Mouse (Mus musculus) cerebellum, adult 2 months (tissue): ENCODE data around the gene Usp49. TPM values are rescaled to one million over a fixed set of nuclear protein-coding genes. Genes with fewer than 3 reads are reported as not detected.

Source experiments
- DNase-seq, 2 experiments: peaks; one replicate each; pipeline ENCODE4 v3.0.0; 2021
- H3K27ac ChIP-seq: fragments of 200-500 bp; 2 replicates; pipeline ENCODE4 v1.5.1; 2012; ENCODE audit warnings: low read length, control low read depth, inconsistent platforms; ENCODE audit not compliant: insufficient read depth
- H3K27me3 ChIP-seq: fragments of 200-500 bp; 2 replicates; pipeline ENCODE4 v1.6.1; 2012; ENCODE audit warnings: inconsistent platforms, mild to moderate bottlenecking, low read length, moderate library complexity; ENCODE audit not compliant: control insufficient read depth, insufficient read depth
- H3K4me1 ChIP-seq: fragments of 200-500 bp; 2 replicates; pipeline ENCODE4 v1.6.1; 2011; ENCODE audit warnings: low read length; ENCODE audit not compliant: control insufficient read depth, insufficient read depth
- H3K4me3 ChIP-seq: fragments of 200-500 bp; replicated peaks from 2 replicates; pipeline ENCODE3; 2011; ENCODE audit warnings: mild to moderate bottlenecking, low read depth, low read length, control low read depth; ENCODE audit not compliant: insufficient read depth
- CTCF ChIP-seq: fragments of 200-500 bp; IDR thresholded peaks from 2 replicates; pipeline ENCODE4 v1.5.1; 2011; ENCODE audit warnings: low read depth, mild to moderate bottlenecking, control low read depth, low read length, moderate library complexity, borderline replicate concordance; ENCODE audit not compliant: insufficient read depth
- POLR2A ChIP-seq: fragments of 200-500 bp; IDR thresholded peaks from 2 replicates; pipeline ENCODE4 v1.6.1; 2011; ENCODE audit warnings: low read length, control low read depth, borderline replicate concordance; ENCODE audit not compliant: insufficient read depth
- WGBS: fragments of 180-500 bp; shearing (Covaris S2); methylation state at CpG from one replicate; pipeline ENCODE4 v1.1.7; 2018; 5-methylcytosine and 5-hydroxymethylcytosine counted together
- polyA plus RNA-seq: library from polyadenylated mRNA; depleted of rRNA; stranded (reverse); fragments of >200 nt; gene quantifications from 2 replicates; pipeline ENCODE4 v1.2.3, GENCODE M21; 2012

Usp49 gene
- polyA plus RNA-seq, 1 experiment: 11.2 TPM

DNA sequence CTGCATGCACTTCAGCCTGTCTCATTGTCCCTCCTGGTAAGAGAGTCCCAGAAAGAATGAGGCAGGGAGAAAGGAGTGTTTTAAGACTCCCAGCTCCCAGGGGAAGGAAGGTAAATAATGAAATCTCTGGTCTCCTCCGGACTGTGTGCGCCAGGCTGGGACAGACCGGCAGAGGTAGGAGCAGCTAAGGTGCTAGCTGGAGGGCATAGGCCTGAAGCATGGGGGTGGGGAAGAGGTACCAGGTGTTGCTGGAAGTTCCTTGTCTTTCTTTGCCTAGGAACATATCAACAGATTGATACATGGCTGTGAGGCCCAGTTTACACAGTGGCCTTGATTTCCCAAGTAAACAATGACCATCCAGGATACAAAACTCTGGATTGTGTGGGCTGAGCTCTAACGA lies 78.5 kb downstream of the Usp49 start:
- 78% methylated on average over 4 of the region's 4 CpGs for WGBS
- Histone ChIP-seq H3K27me3 (no peaks in the 10 kb centered on the region), H3K4me3 (no peak overlapping the region), H3K4me1 (no peaks in the 10 kb centered on the region), H3K27ac (no peak overlapping the region)
- no peak for DNase-seq
- no peak for TF ChIP-seq CTCF

DNA sequence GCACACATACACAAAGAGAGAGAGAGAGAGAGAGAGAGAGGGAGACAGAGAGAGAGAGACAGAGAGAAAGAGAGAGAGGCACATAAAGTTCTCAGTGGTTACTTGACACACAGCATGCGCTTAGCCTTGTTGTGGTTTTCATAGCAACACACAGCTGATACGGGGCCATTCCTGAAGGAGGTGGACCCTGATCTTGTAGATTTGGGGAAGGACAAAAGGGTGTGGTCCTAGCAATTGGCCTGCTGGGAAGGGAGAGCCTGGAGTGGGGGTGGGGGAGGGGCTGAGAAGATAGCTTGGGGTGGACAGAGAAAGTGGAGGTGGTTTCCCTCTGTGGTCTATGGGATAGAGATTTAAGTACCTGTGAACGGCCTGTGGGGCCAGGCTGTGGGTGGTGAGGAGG lies 79.5 kb downstream of the Usp49 start:
- Histone ChIP-seq H3K4me1 (no peaks in the 10 kb centered on the region), H3K4me3 (no peak overlapping the region), H3K27ac (no peak overlapping the region), H3K27me3 (no peaks in the 10 kb centered on the region)
- 87% methylated on average over 3 of the region's 3 CpGs for WGBS
- DNase-seq: no peak
- TF ChIP-seq CTCF: no peak
- no peak for TF ChIP-seq POLR2A

DNA sequence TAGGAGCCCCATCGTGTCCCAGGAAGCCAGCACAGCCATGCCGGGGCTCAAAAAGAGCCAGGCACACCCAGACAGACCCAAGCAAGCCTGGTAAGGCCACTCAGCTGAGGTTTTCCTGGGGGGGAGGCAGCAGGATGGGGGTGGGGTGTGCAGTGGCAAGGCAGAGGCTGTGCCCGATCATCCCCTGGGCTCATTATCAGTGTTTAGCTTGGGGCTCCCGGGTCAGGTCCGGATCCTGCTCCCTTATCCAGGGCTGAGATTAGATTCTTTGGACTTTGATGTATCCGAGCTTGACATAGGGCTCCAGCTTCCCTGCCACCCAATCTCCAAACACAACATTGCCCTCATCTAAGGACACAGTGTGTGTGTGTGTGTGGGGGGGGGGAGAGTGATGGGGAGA lies 81.4 kb downstream of the Usp49 start:
- Histone ChIP-seq H3K27me3 (no peaks in the 10 kb centered on the region), H3K27ac (no peak overlapping the region), H3K4me3 (no peak overlapping the region), H3K4me1 (no peaks in the 10 kb centered on the region)
- no peak for TF ChIP-seq CTCF
- no peak for TF ChIP-seq POLR2A
- no peak for DNase-seq
- WGBS: 69% methylated on average over 6 of the region's 6 CpGs

DNA sequence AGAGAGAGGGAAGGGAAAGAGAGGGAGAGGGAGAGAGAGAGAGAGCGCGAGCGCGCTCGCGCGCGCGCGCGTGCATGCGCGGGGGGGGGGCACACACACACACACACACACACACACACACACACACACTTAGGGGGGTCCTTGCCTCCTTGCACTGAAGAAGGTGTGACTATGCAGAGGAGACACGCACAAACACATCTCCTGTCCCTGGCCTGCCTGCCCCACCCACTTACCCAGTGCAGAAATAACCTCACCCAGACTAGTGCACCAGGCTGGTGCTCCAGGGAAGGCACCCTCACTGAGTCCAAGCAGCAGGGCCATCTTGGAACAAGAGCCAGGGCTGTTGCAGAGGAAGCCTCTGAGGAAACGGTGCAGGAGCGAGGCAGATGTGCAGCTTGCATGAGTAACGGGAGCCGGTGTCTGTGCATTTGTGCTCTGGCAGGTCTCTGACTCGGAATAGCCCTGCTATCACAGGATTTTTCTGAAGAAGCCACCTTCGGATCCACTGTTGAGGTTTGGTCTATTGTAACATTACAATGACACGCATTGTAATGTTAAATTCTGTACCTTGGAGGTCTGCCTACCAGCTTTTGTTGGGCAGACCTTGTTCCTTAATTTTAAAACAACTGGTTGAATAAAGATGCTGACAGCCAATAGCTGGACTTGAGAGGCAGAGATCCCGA lies 82.5 kb downstream of the Usp49 start:
- no peak for DNase-seq
- 52% methylated on average over 13 of the region's 22 CpGs for WGBS
- Histone ChIP-seq H3K27ac (no peak overlapping the region), H3K27me3 (no peaks in the 10 kb centered on the region), H3K4me3 (no peak overlapping the region), H3K4me1 (no peaks in the 10 kb centered on the region)
- TF ChIP-seq POLR2A (no peak), CTCF (no peak)

DNA sequence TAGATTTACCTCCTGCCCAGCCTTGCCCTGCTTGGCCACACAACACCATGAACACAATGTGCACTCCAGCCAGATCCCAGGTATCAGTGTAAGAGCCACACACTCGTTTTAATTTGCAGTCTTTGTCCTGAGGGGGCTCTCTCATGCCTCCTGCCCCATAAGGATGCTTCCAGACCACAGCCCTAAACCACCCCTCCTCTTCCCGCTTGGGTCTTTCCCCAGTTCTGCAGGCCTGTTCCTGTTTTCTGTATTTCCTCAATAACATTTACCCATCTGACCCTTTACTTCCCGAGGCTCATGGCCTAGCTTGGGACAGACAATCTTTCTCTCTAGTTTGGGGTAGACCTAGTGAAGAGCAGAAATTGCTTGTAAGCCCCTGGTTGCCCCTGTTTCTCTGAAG lies 84.5 kb downstream of the Usp49 start:
- no peaks in the 10 kb centered on the region for H3K27me3 ChIP-seq
- no peak for DNase-seq
- 63% methylated on average over 3 of the region's 3 CpGs for WGBS
- TF ChIP-seq POLR2A (no peak), CTCF (no peak)
- no peaks in the 10 kb centered on the region for H3K4me1 ChIP-seq
- H3K4me3 ChIP-seq: no peak overlapping the region
- H3K27ac ChIP-seq: no peak overlapping the region

DNA sequence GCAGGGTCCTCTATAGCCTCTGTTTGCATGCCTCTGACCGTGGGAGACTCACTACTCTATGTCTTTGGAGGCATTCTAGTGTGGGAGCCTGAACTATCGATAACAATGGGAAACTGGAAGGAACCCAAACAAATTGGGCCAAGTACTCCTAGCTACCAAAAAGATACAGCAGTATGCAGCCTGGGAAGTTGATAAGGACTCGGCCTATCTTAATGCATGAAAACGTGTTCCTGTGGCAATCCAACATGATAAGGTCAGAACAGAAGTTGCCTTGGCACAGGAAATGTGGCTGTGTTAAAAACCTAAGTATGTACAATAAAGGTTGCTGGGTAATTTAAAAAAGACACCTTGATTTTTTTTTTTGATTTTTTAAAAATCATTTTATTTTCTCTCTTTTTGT lies 90.7 kb downstream of the Usp49 start:
- Histone ChIP-seq H3K4me3 (no peak overlapping the region), H3K27ac (no peak overlapping the region), H3K27me3 (no peaks in the 10 kb centered on the region), H3K4me1 (no peaks in the 10 kb centered on the region; the same call in 1 of the 2 replicates)
- 77% methylated on average over 4 of the region's 4 CpGs for WGBS
- DNase-seq: no peak
- no peak for TF ChIP-seq POLR2A
- TF ChIP-seq CTCF: no peak

DNA sequence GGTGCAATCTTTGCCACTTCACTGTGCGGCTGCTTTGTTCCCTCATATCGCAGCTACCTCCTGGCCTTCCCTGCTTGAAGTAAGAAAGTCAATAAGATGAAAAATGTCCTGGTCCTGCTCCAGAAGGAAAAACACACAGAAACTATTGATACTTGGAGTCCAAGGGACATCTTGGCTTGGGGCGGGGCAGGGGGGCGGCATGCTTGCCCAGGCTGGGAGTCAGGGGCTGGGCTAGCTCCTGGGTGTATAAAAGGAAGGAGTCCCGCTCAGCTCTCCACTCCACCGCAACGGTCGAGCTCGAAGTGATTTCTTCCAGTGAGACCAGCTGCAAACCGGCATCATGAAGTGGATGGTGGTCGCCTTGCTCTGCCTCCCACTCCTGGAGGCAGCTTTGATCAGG lies 96.1 kb downstream of the Usp49 start, which contains the start of gene Pgc:
Gene Pgc, plus strand, starts transcription at position 277 of the 400 bp plus-strand sequence.
- 72% methylated on average over 11 of the region's 11 CpGs for WGBS
- H3K27me3 ChIP-seq: no peaks in the 10 kb centered on the region
- peaks cover 7% of the 10 kb centered on the region for H3K4me1 ChIP-seq
- no peak for DNase-seq
- no peak within 1 kb of the TSS for H3K4me3 ChIP-seq
- no peak within 1 kb of the TSS for H3K27ac ChIP-seq
- TF ChIP-seq CTCF (no peak), POLR2A (no peak)

DNA sequence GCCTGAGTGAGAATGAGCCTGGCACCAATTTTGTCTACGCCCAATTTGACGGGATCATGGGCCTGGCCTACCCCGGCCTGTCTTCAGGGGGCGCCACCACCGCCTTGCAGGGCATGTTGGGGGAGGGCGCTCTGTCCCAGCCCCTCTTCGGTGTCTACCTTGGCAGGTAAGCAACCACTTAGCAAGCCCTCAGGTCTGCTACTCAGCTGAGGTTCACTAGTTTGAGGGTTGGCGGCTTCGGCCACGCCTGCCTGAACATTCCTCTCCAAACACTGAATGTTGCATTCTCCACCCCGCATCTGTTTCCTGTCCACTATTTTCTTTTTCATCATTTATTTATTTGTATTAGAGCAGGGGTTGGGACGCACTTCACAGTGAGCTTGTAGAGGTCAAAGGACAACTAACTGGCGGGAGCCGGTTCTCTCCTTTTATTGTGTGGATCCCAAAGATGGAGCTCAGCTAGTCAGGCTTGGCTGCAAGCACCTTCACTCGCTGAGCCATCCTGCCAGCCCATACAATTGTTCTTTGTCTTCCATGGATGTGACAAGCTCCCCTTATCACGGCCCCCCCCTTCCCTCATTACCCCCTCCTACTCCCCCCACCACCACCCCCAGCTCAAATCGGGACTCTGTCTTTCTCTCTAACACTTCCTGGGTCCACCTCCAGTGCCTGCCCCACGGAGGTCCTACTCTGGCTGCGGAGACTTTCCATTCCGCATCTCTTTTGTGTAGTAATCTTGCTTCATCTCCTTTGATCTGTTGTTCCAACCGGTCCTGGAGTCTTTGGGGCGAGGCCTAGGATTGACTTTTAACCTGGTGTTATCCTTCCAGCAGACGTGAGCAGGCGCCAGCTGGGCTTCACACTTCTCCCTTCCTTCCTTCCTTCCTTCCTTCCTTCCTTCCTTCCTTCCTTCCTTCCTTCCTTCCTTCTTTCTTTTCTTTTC lies 100.4 kb downstream of the Usp49 start:
- no peak overlapping the region for H3K4me3 ChIP-seq
- no peak for DNase-seq
- H3K27ac ChIP-seq: no peak overlapping the region
- no peak for TF ChIP-seq CTCF
- no peak for TF ChIP-seq POLR2A
- WGBS: 52% methylated on average over 24 of the region's 24 CpGs
- H3K4me1 ChIP-seq: peaks cover 7% of the 10 kb centered on the region
- H3K27me3 ChIP-seq: no peaks in the 10 kb centered on the region
